Mouse (Mus musculus): ENCODE results near the gene Rbm47. TPM values are rescaled to one million over a fixed set of nuclear protein-coding genes. Genes with fewer than 3 reads are reported as not detected.
"Not testable (repeated sequence)": the region's sequence is repeated elsewhere in the genome, so short reads cannot be mapped to it uniquely, and the experiment has no call there.

Rbm47 gene
- 1 to 10 TPM in 1 of 2 experiments, under 1 TPM in 1; 0.42 to 1.2 TPM for polyA plus RNA-seq (2017; shearing (Covaris generic))

GRCm38 (mm10) chr5:66173018-66173417, at the start of gene Rbm47:
TSS of gene Rbm47 (minus strand) at chr5:66173118.
- no peak for ATAC-seq

GRCm38 (mm10) chr5:66220620-66221019, 47.7 kb upstream of the Rbm47 start:
- no peak for ATAC-seq

- no peak for ATAC-seq
These were observed 46.8 kb upstream of the Rbm47 start for GRCm38 (mm10) chr5:66219692-66220091.

- no peak for ATAC-seq
These were observed 42.8 kb upstream of the Rbm47 start for GRCm38 (mm10) chr5:66215569-66216277.

- ATAC-seq, result no peak
These were observed 41.5 kb upstream of the Rbm47 start for GRCm38 (mm10) chr5:66214395-66214935.

GRCm38 (mm10) chr5:66209532-66210176, 36.7 kb upstream of the Rbm47 start:
- no peak for ATAC-seq

- no peak for ATAC-seq
These were observed 32.0 kb upstream of the Rbm47 start for GRCm38 (mm10) chr5:66204966-66205365.

GRCm38 (mm10) chr5:66203424-66203823, 30.5 kb upstream of the Rbm47 start:
- no peak for ATAC-seq

- peak; percentile 94 for ATAC-seq
These were observed 27.1 kb upstream of the Rbm47 start for GRCm38 (mm10) chr5:66200044-66200443.

- ATAC-seq, result no peak
These were observed 22.4 kb upstream of the Rbm47 start for GRCm38 (mm10) chr5:66195323-66195722.

GRCm38 (mm10) chr5:66193218-66193846, 20.4 kb upstream of the Rbm47 start:
- peak; percentile 66 for ATAC-seq

GRCm38 (mm10) chr5:66191185-66191503, 18.2 kb upstream of the Rbm47 start:
- no peak for ATAC-seq

GRCm38 (mm10) chr5:66190481-66191184, 17.7 kb upstream of the Rbm47 start:
- no peak for ATAC-seq

GRCm38 (mm10) chr5:66188591-66188990, 15.7 kb upstream of the Rbm47 start:
- ATAC-seq, result not testable (repeated sequence)

GRCm38 (mm10) chr5:66182156-66182555, 9.2 kb upstream of the Rbm47 start:
- ATAC-seq, result no peak

- no peak for ATAC-seq
These were observed 1.4 kb upstream of the Rbm47 start for GRCm38 (mm10) chr5:66174160-66174837.

GRCm38 (mm10) chr5:66170591-66170990, 2.3 kb downstream of the Rbm47 start:
- no peak for ATAC-seq

GRCm38 (mm10) chr5:66169099-66169485, 3.8 kb downstream of the Rbm47 start:
- ATAC-seq, result no peak

- no peak for ATAC-seq
These were observed 4.3 kb downstream of the Rbm47 start for GRCm38 (mm10) chr5:66168462-66169098.

- ATAC-seq, result no peak
These were observed 6.0 kb downstream of the Rbm47 start for GRCm38 (mm10) chr5:66166931-66167330.

GRCm38 (mm10) chr5:66166193-66166629, 6.7 kb downstream of the Rbm47 start:
- ATAC-seq, result no peak

- ATAC-seq, result peak; percentile 92
These were observed 7.2 kb downstream of the Rbm47 start for GRCm38 (mm10) chr5:66165748-66166147.

Measured in activated CD4-positive, CD25-positive, alpha-beta regulatory T cell, adult 4 months (primary cell).